Mouse (Mus musculus) midbrain, embryonic 13.5 days (tissue): ENCODE measurements around the gene Birc5. TPM values are rescaled to one million over a fixed set of nuclear protein-coding genes. Genes with fewer than 3 reads are reported as not detected.
A peak's percentile ranks its signal among the peaks of the same experiment; 100 is the strongest.

Source experiments
- ATAC-seq: fragments of 200-750 bp; cut with Nextera tagmentation; 2 replicates; pipeline ENCODE4 v1.8.0; 2017; ENCODE audit warnings: mild to moderate bottlenecking, moderate TSS enrichment, moderate library complexity
- H3K27ac ChIP-seq: fragments of 300-500 bp; sonication (generic); 2 replicates; pipeline ENCODE4 v1.5.1; 2015; ENCODE audit warnings: inconsistent platforms, mild to moderate bottlenecking, moderate library complexity
- H3K27me3 ChIP-seq: fragments of 300-500 bp; sonication (generic); 2 replicates; pipeline ENCODE4 v1.6.1; 2015; ENCODE audit warnings: mild to moderate bottlenecking, inconsistent platforms
- H3K36me3 ChIP-seq: fragments of 300-500 bp; sonication (generic); 2 replicates; pipeline ENCODE4 v1.6.1; 2015; ENCODE audit warnings: mild to moderate bottlenecking, inconsistent platforms
- H3K4me1 ChIP-seq: fragments of 300-500 bp; sonication (generic); replicated peaks from 2 replicates; pipeline ENCODE4 v1.6.1; 2015; ENCODE audit warnings: inconsistent platforms
- H3K4me2 ChIP-seq: fragments of 300-500 bp; sonication (generic); replicated peaks from 2 replicates; pipeline ENCODE4 v1.6.1; 2015; ENCODE audit warnings: moderate library complexity, mild to moderate bottlenecking, inconsistent platforms
- H3K4me3 ChIP-seq: fragments of 300-500 bp; sonication (generic); replicated peaks from 2 replicates; pipeline ENCODE4 v1.5.1; 2015; ENCODE audit warnings: mild to moderate bottlenecking, inconsistent platforms
- H3K9ac ChIP-seq: fragments of 300-500 bp; sonication (generic); replicated peaks from 2 replicates; pipeline ENCODE4 v1.6.1; 2015; ENCODE audit warnings: mild to moderate bottlenecking, inconsistent platforms
- H3K9me3 ChIP-seq: fragments of 300-500 bp; sonication (generic); 2 replicates; pipeline ENCODE4 v1.6.1; 2016; ENCODE audit warnings: mild to moderate bottlenecking, inconsistent platforms
- WGBS: fragments of 180-500 bp; shearing (Covaris S2); methylation state at CpG from one replicate; pipeline ENCODE4 v1.1.7; 2015; 5-methylcytosine and 5-hydroxymethylcytosine counted together
- polyA plus RNA-seq: library from polyadenylated mRNA; unstranded; fragments of >200 nt; fragmentation: Nextera tagmentation; extraction: Ambion mirVana; gene quantifications from 2 replicates; pipeline ENCODE4 v1.2.1, GENCODE M21; 2015

Gene Birc5
- polyA plus RNA-seq, 1 experiment from 2014 or later: 99.1 TPM

GRCm38 (mm10) chr11:117880336-117880976 is 31.4 kb downstream of the Birc5 start:
- ATAC-seq: no peak
- H3K9me3 ChIP-seq: no peaks in the 10 kb centered on the region
- no peaks in the 10 kb centered on the region for H3K36me3 ChIP-seq
- no peak overlapping the region for H3K4me3 ChIP-seq
- 0 out of 2 replicates have a peak, but pooled peaks cover 6% of the 10 kb centered on the region for H3K27me3 ChIP-seq
- no peak overlapping the region for H3K27ac ChIP-seq
- H3K4me2 ChIP-seq: no peak overlapping the region
- H3K9ac ChIP-seq: no peak overlapping the region
- H3K4me1 ChIP-seq: peaks cover 37% of the 10 kb centered on the region
- 92% methylated on average over 9 of the region's 9 CpGs for WGBS

DNA sequence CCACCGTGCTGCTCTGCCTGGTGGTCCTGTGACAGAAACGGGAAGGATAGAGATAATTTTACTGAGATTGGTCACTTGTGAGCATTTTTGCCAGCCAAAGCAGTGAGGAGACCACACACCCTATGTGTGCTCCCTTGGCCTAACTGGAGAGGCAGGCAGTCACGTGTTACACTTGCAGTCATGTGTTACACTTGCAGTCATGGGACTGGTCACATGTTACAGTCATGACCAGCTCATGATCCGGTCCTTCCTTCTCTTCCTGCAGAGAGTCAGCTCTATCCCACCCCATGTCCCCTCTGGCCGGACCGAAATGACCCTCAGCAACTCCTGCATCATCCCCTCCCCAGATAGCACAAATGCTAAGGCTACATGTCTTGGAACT is 31.9 kb downstream of the Birc5 start:
- no peak for ATAC-seq
- Histone ChIP-seq H3K4me3 (no peak overlapping the region), H3K36me3 (no peaks in the 10 kb centered on the region), H3K9ac (no peak overlapping the region), H3K4me1 (peaks cover 32% of the 10 kb centered on the region), H3K9me3 (no peaks in the 10 kb centered on the region), H3K4me2 (no peak overlapping the region), H3K27ac (no peak overlapping the region), H3K27me3 (0 out of 2 replicates have a peak, but pooled peaks cover 6% of the 10 kb centered on the region)
- 85% methylated on average over 6 of the region's 6 CpGs for WGBS

DNA sequence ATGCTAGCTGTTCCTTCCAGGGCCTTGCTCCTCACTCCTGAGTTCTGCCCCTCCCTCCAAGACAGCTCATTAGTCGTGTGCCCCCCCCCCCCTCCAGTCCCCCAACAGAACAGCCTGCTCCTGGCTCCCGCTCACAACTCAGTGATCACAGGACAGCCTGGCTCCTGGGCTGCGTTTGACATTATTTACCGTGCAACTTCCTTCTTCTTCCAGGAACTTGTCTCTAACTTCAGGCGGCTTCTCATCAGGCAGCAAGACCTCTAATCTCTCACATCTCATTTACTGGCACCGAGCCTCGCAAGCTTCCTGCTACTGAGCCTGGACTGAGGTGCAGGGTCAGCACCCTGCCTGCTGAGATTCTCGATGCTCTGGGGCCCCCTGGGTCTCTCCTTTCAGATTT is 32.7 kb downstream of the Birc5 start:
- 17% methylated on average over 7 of the region's 8 CpGs for WGBS
- Histone ChIP-seq H3K9me3 (no peaks in the 10 kb centered on the region), H3K27ac (no peak overlapping the region), H3K4me2 (no peak overlapping the region), H3K4me1 (peaks cover 32% of the 10 kb centered on the region), H3K9ac (0 out of 2 replicates have a peak overlapping the region, but pooled peaks have one; percentile 19), H3K36me3 (no peaks in the 10 kb centered on the region), H3K27me3 (0 out of 2 replicates have a peak, but pooled peaks cover 6% of the 10 kb centered on the region), H3K4me3 (no peak overlapping the region)
- no peak for ATAC-seq

- Histone ChIP-seq H3K27ac (no peak overlapping the region), H3K4me2 (no peak overlapping the region), H3K27me3 (0 out of 2 replicates have a peak, but pooled peaks cover 6% of the 10 kb centered on the region), H3K36me3 (no peaks in the 10 kb centered on the region), H3K4me1 (peaks cover 32% of the 10 kb centered on the region), H3K9ac (0 out of 2 replicates have a peak overlapping the region, but pooled peaks have one; percentile 19), H3K4me3 (no peak overlapping the region), H3K9me3 (no peaks in the 10 kb centered on the region)
- ATAC-seq: no peak
- WGBS: 73% methylated on average over 1 of the region's 1 CpGs
These were observed 33.2 kb downstream of the Birc5 start for GRCm38 (mm10) chr11:117882208-117882607.

DNA sequence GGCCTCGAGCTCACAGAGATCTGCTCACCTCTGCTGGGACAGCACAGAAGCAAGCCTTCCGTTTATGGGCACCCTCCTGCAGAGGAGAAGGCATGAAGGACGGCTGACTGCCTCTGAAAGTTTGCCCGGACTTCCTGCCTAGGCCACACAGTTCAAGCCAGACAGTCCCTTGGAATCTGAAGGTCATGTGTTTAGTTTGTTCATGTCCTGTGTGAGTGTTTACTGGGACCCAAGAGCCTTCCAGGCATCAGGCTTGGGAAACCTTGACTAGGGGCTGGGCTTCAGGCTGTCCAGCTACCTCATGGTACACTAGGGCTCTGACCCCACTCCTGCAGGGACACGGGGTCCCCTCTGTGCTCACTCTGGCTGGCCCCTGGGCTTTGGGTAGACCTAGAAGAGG is 36.9 kb downstream of the Birc5 start:
- H3K36me3 ChIP-seq: no peaks in the 10 kb centered on the region
- H3K9me3 ChIP-seq: no peaks in the 10 kb centered on the region
- peaks cover 43% of the 10 kb centered on the region for H3K4me1 ChIP-seq
- no peak overlapping the region for H3K27ac ChIP-seq
- no peak for ATAC-seq
- WGBS: 71% methylated on average over 5 of the region's 5 CpGs
- no peak overlapping the region for H3K4me3 ChIP-seq
- no peak overlapping the region for H3K9ac ChIP-seq
- no peak overlapping the region for H3K4me2 ChIP-seq
- peaks cover 14% of the 10 kb centered on the region for H3K27me3 ChIP-seq

- ATAC-seq: no peak
- H3K27ac ChIP-seq: no peak overlapping the region
- H3K4me2 ChIP-seq: peak overlapping the region; percentile 55
- peaks cover 29% of the 10 kb centered on the region for H3K27me3 ChIP-seq
- 21% methylated on average over 20 of the region's 20 CpGs for WGBS
- peaks cover 36% of the 10 kb centered on the region for H3K4me1 ChIP-seq
- H3K4me3 ChIP-seq: peak overlapping the region; percentile 24
- no peak overlapping the region for H3K9ac ChIP-seq
- H3K36me3 ChIP-seq: no peaks in the 10 kb centered on the region
- no peaks in the 10 kb centered on the region for H3K9me3 ChIP-seq
These were observed 39.3 kb downstream of the Birc5 start for GRCm38 (mm10) chr11:117888168-117888852.

GRCm38 (mm10) chr11:117888853-117889822 is 40.1 kb downstream of the Birc5 start:
- WGBS: 2% methylated on average over 33 of the region's 33 CpGs
- Histone ChIP-seq H3K4me1 (peaks cover 36% of the 10 kb centered on the region), H3K9ac (peak overlapping the region; percentile 52), H3K36me3 (no peaks in the 10 kb centered on the region), H3K4me2 (peak overlapping the region; percentile 55), H3K4me3 (peak overlapping the region; percentile 24), H3K27me3 (peaks cover 29% of the 10 kb centered on the region), H3K27ac (peak overlapping the region; percentile 80), H3K9me3 (no peaks in the 10 kb centered on the region)
- ATAC-seq: peak; percentile 53

- Histone ChIP-seq H3K9me3 (no peaks in the 10 kb centered on the region), H3K36me3 (no peaks in the 10 kb centered on the region), H3K4me3 (no peak overlapping the region), H3K9ac (peak overlapping the region; percentile 52; the same call in 1 of the 2 replicates), H3K27ac (peak overlapping the region; percentile 80), H3K4me1 (peaks cover 36% of the 10 kb centered on the region), H3K27me3 (peaks cover 27% of the 10 kb centered on the region), H3K4me2 (peak overlapping the region; percentile 55)
- WGBS: 4% methylated on average over 11 of the region's 11 CpGs
- ATAC-seq: peak; percentile 68
These were observed 40.9 kb downstream of the Birc5 start for GRCm38 (mm10) chr11:117889887-117890340.

DNA sequence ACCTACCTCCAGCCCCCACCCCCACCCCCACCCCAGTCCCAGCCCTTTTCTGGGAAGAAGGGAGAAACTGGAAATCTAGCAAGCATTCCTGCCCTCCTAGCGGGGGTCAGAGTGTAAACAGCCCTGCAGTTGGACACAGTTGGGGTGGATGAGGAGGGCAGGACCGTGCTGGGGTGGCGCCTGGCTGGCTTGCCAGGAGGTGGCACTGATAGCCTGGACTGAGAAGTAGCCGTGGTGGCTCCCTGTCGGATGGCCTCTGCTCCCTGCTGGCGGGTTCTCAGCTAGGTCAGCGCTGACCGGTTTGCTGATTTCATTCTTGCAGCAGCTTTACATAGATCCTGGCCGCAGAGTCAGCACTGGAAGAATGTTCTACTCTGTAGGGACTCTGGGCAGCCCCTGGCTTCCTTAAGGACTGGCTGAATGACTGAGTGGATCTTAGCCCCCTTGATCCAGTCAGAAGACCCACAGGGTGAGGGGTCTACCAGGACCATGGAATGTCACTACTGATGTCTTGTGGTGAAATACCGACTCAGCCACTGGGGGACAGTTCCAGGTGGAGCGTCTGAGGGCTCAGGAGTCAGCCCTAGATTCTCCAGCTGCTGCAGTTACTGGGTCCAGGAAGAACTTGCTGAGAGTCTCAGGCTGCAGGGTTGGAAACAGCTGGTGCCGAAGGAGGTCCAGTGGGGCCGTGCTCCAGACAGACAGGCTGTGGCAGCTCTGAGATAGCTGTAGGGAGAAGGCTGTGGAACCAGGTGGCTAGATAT is 41.6 kb downstream of the Birc5 start:
- Histone ChIP-seq H3K36me3 (no peaks in the 10 kb centered on the region), H3K9ac (no peak overlapping the region; the same call in 1 of the 2 replicates), H3K27ac (0 out of 2 replicates have a peak overlapping the region, but pooled peaks have one; percentile 80), H3K4me2 (peak overlapping the region; percentile 55; the same call in 1 of the 2 replicates), H3K4me1 (peaks cover 36% of the 10 kb centered on the region), H3K9me3 (no peaks in the 10 kb centered on the region), H3K4me3 (no peak overlapping the region), H3K27me3 (peaks cover 29% of the 10 kb centered on the region)
- WGBS: 22% methylated on average over 13 of the region's 13 CpGs
- ATAC-seq: peak; percentile 65

DNA sequence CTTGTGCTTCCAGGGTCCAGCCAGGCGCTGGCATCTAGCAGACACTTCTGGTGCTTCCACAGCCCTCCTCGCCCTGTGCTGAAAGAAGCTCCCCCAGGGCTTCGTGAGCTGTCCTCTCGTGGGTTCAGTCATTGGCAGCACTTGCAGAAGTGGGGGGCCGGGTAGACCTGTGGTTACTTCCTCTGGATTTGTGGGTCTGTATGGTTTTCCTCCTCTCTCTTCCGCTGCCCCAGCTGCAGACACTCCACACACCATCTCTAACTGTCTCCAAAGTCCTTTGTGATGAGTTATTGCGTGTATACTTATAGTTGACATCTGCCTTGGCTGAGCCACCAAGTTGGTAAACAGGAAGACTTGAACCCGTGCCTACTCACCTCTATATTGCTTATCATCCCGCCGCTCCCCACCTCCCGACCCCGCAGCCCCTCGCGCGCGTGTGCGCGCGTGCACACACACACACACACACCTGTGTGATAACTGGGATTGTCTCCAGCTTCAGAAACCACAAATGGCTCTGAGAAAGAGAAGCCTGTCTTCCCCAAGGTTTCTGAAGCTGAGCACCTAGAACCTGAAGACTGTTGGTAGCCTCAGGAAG is 42.6 kb downstream of the Birc5 start:
- Histone ChIP-seq H3K27ac (no peak overlapping the region), H3K4me2 (no peak overlapping the region), H3K4me3 (no peak overlapping the region), H3K9me3 (no peaks in the 10 kb centered on the region), H3K4me1 (peaks cover 36% of the 10 kb centered on the region), H3K27me3 (peaks cover 29% of the 10 kb centered on the region), H3K9ac (no peak overlapping the region), H3K36me3 (no peaks in the 10 kb centered on the region)
- 96% methylated on average over 19 of the region's 19 CpGs for WGBS
- ATAC-seq: no peak

DNA sequence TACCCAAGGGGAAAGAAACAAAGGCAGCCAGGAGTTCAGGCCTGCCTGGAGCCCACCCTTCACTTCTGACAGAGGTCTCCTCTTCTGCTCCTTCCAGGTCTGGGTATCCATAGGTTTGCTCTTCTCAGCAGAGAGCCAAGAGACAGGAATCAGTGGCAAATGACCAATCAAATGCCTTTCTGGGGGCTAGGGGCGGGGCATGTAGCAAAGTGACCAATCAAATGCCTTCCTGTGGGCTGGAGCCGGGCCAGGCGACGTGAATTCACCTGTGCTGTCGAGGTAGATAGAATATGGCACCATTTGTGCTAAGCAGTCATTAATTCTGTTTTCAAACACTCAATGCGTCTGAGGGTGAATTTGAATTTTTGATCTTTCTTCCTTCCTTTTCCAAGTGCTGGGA is 43.1 kb downstream of the Birc5 start:
- peaks cover 29% of the 10 kb centered on the region for H3K27me3 ChIP-seq
- no peaks in the 10 kb centered on the region for H3K36me3 ChIP-seq
- ATAC-seq: no peak
- no peak overlapping the region for H3K9ac ChIP-seq
- 64% methylated on average over 6 of the region's 6 CpGs for WGBS
- no peak overlapping the region for H3K4me2 ChIP-seq
- H3K4me1 ChIP-seq: peaks cover 36% of the 10 kb centered on the region
- no peak overlapping the region for H3K4me3 ChIP-seq
- H3K27ac ChIP-seq: no peak overlapping the region
- H3K9me3 ChIP-seq: no peaks in the 10 kb centered on the region
